Mouse (Mus musculus) heart, adult 2 months (tissue): ENCODE measurements at regions not wholly inside any gene's neighbourhood (a gene's known extent, or its start where the extent isn't known, plus 50 kb on each side); places are given as distances from the start of the nearest gene placed in this dataset.

Experiments
- DNase-seq, 2 experiments: peaks; one replicate each; pipeline ENCODE4 v3.0.0; 2021
- H3K27ac ChIP-seq: fragments of 200-600 bp; 2 replicates; pipeline ENCODE4 v1.8.1; 2022
- H3K27me3 ChIP-seq: fragments of 200-500 bp; 2 replicates; pipeline ENCODE4 v1.6.1; 2012; ENCODE audit warnings: mild to moderate bottlenecking, low read length, inconsistent platforms, mixed read lengths; ENCODE audit not compliant: control insufficient read depth, insufficient read depth
- H3K36me3 ChIP-seq: fragments of 200-500 bp; 2 replicates; pipeline ENCODE4 v1.6.1; 2012; ENCODE audit warnings: low read length, inconsistent platforms; ENCODE audit not compliant: control insufficient read depth, insufficient read depth
- H3K4me1 ChIP-seq: fragments of 200-500 bp; 2 replicates; pipeline ENCODE4 v1.6.1; 2011; ENCODE audit warnings: low read length; ENCODE audit not compliant: control insufficient read depth, insufficient read depth
- H3K4me3 ChIP-seq: fragments of 200-600 bp; 2 replicates; pipeline ENCODE4 v1.8.1; 2022
- H3K79me2 ChIP-seq: fragments of 200-500 bp; replicated peaks from 2 replicates; pipeline ENCODE4 v1.6.1; 2012; ENCODE audit warnings: mild to moderate bottlenecking, inconsistent platforms, low read length, moderate library complexity, mixed read lengths; ENCODE audit not compliant: control insufficient read depth, insufficient read depth
- H3K9ac ChIP-seq: fragments of 200-500 bp; 2 replicates; pipeline ENCODE4 v1.6.1; 2012; ENCODE audit warnings: low read depth, mild to moderate bottlenecking, control low read depth, inconsistent platforms, low read length, mixed read lengths
- CTCF ChIP-seq: fragments of 200-600 bp; IDR thresholded peaks from 2 replicates; pipeline ENCODE4 v1.8.1; 2022; ENCODE audit warnings: antibody characterized with exemption, mild to moderate bottlenecking, moderate library complexity
- EP300 ChIP-seq: fragments of 200-500 bp; IDR thresholded peaks from 2 replicates; pipeline ENCODE4 v1.6.1; 2011; ENCODE audit warnings: low read depth, low read length, control low read depth; ENCODE audit not compliant: insufficient read depth
- POLR2A ChIP-seq: fragments of 200-500 bp; IDR thresholded peaks from 2 replicates; pipeline ENCODE4 v1.6.1; 2011; ENCODE audit warnings: mild to moderate bottlenecking, low read depth, low read length, control low read depth; ENCODE audit not compliant: insufficient read depth
- WGBS: fragments of 180-500 bp; shearing (Covaris S2); methylation state at CpG from one replicate; pipeline ENCODE4 v1.1.7; 2018; 5-methylcytosine and 5-hydroxymethylcytosine counted together
- intact Hi-C: fragments of 180-260 bp; cut with DNase I; formaldehyde crosslinking; loops from one replicate; pipeline ENCODE4 v1.15.1; 2025

- DNase-seq: no peak
- H3K4me1 ChIP-seq: peaks cover 2% of the 10 kb centered on the region; the same call in 1 of the 2 replicates
- intact Hi-C loops: no loop called here
- no peak for TF ChIP-seq POLR2A
- TF ChIP-seq EP300: no peak
- no peak for TF ChIP-seq CTCF
- H3K79me2 ChIP-seq: no peaks in the 10 kb centered on the region
- no peaks in the 10 kb centered on the region for H3K27me3 ChIP-seq
- no peak overlapping the region for H3K9ac ChIP-seq
- no peaks in the 10 kb centered on the region for H3K36me3 ChIP-seq
- H3K27ac ChIP-seq: no peak overlapping the region
- WGBS: 84% methylated on average over 4 of the region's 4 CpGs
- no peak overlapping the region for H3K4me3 ChIP-seq
Measured at GRCm38 (mm10) chr13:44102257-44102656, 317.7 kb downstream of the Cd83 start.

GRCm38 (mm10) chr13:44103340-44103739 is 318.8 kb downstream of the Cd83 start:
- Histone ChIP-seq H3K79me2 (no peaks in the 10 kb centered on the region), H3K4me1 (peaks cover 2% of the 10 kb centered on the region; the same call in 1 of the 2 replicates), H3K9ac (no peak overlapping the region), H3K27ac (no peak overlapping the region), H3K4me3 (no peak overlapping the region), H3K27me3 (no peaks in the 10 kb centered on the region), H3K36me3 (no peaks in the 10 kb centered on the region)
- intact Hi-C loops: no loop called here
- 96% methylated on average over 7 of the region's 7 CpGs for WGBS
- DNase-seq: no peak
- TF ChIP-seq POLR2A (no peak), CTCF (no peak), EP300 (no peak)

- WGBS: 78% methylated on average over 5 of the region's 5 CpGs
- no peak overlapping the region for H3K4me3 ChIP-seq
- TF ChIP-seq CTCF (no peak), POLR2A (no peak)
- no peaks in the 10 kb centered on the region for H3K79me2 ChIP-seq
- H3K27ac ChIP-seq: no peak overlapping the region
- no peak overlapping the region for H3K9ac ChIP-seq
- intact Hi-C loops: no loop called here
- H3K36me3 ChIP-seq: no peaks in the 10 kb centered on the region
- H3K4me1 ChIP-seq: no peaks in the 10 kb centered on the region; the same call in 1 of the 2 replicates
- no peak for DNase-seq
- no peaks in the 10 kb centered on the region for H3K27me3 ChIP-seq
Measured at GRCm38 (mm10) chr13:44105161-44105560, 320.6 kb downstream of the Cd83 start.

- WGBS: 88% methylated on average over 11 of the region's 11 CpGs
- DNase-seq: no peak
- Histone ChIP-seq H3K9ac (no peak overlapping the region), H3K4me1 (no peaks in the 10 kb centered on the region), H3K36me3 (no peaks in the 10 kb centered on the region), H3K4me3 (no peak overlapping the region), H3K79me2 (no peaks in the 10 kb centered on the region), H3K27me3 (no peaks in the 10 kb centered on the region), H3K27ac (no peak overlapping the region)
- intact Hi-C loops: no loop called here
- no peak for TF ChIP-seq EP300
- TF ChIP-seq POLR2A: no peak
- no peak for TF ChIP-seq CTCF
Measured at GRCm38 (mm10) chr13:44108695-44109094, 324.1 kb downstream of the Cd83 start.

GRCm38 (mm10) chr13:44113043-44113442 is 328.5 kb downstream of the Cd83 start:
- no peaks in the 10 kb centered on the region for H3K36me3 ChIP-seq
- no peak overlapping the region for H3K27ac ChIP-seq
- H3K79me2 ChIP-seq: no peaks in the 10 kb centered on the region
- 88% methylated on average over 5 of the region's 5 CpGs for WGBS
- H3K4me3 ChIP-seq: no peak overlapping the region
- intact Hi-C loops: no loop called here
- DNase-seq: no peak
- no peaks in the 10 kb centered on the region for H3K4me1 ChIP-seq
- H3K9ac ChIP-seq: no peak overlapping the region
- no peaks in the 10 kb centered on the region for H3K27me3 ChIP-seq
- TF ChIP-seq EP300 (no peak), CTCF (no peak), POLR2A (no peak)

GRCm38 (mm10) chr13:44114856-44115255 is 330.3 kb downstream of the Cd83 start:
- Histone ChIP-seq H3K27ac (no peak overlapping the region), H3K79me2 (no peaks in the 10 kb centered on the region), H3K27me3 (no peaks in the 10 kb centered on the region), H3K9ac (no peak overlapping the region), H3K36me3 (no peaks in the 10 kb centered on the region), H3K4me3 (no peak overlapping the region), H3K4me1 (no peaks in the 10 kb centered on the region)
- 94% methylated on average over 5 of the region's 5 CpGs for WGBS
- no peak for DNase-seq
- intact Hi-C loops: loop anchor here (5.0 kb wide), 1 partner anchor 43 kb away; no protein-coding TSS in a partner anchor
- no peak for TF ChIP-seq EP300
- no peak for TF ChIP-seq POLR2A
- no peak for TF ChIP-seq CTCF
